Mouse (Mus musculus): ENCODE data around the gene Cbl. TPM values are rescaled to one million over a fixed set of nuclear protein-coding genes. Genes with fewer than 3 reads are reported as not detected.
A peak's percentile ranks its signal among the peaks of the same experiment; 100 is the strongest.

The Cbl gene
- polyA plus RNA-seq, 1 experiment from 2014 or later = 21.7 TPM

DNA sequence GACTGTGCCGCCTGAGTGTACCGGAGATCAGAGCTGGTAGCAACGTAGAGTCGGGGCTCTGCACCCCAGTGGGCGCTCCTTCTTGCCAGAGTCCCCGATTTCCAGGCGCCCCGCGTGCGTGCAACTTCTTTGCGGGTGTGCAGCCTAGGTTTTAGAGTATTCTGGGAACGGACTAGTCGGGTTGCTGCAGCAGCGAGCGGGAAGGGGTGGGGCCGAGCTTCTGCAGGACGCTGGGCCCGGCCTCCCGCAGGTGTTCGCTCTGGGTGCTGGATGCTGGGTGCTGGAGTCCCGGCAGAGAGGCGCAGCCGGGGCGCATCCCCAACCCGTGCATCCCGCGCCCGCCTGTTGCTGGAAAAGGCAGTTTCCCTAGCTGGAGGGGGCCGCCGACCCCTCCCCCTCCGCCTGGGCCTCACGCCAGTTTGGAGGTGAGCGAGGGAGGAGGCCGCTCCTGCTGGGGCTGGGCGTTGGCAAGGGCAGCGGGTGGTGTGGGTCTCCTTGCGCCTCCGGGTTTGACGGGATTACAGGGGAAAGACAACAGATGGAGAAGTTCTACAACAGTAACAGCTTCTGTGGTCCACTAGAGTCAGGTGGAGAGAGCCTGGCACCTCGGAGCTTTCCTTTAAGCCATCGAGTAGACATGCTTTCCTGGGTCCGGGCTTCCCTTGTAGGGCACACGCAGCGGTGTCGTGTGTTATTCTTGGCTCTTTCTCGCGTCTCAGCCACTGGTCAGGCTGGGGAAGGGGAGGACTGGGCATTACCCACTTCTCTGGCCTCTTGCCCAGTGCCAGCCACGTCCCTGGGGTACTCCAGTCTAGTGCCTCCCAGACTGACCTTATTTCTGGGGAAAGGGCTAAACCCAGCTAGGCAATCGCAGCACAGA lies 98.8 kb downstream of the Cbl start:
- 3% methylated on average over 46 of the region's 49 CpGs for WGBS
- peak overlapping the region; percentile 43 for H3K4me3 ChIP-seq (ENCODE audit: low read depth, low read length)
- H3K4me1 ChIP-seq (ENCODE audit: control insufficient read depth, insufficient read depth, low read length) = peaks cover 17% of the 10 kb centered on the region
- H3K4me2 ChIP-seq (ENCODE audit: low read length) = peak overlapping the region; percentile 77
- no peaks in the 10 kb centered on the region for H3K9me3 ChIP-seq (replicated peaks; ENCODE audit: control insufficient read depth, low read length, poor library complexity, severe bottlenecking)
- peak overlapping the region; percentile 60 for H3K9ac ChIP-seq (ENCODE audit: low read depth, low read length)
- no peak overlapping the region for H3K27ac ChIP-seq (ENCODE audit: low read length)
- ATAC-seq = 0 out of 2 replicates have a peak, but pooled peaks have one; percentile 33
- no peaks in the 10 kb centered on the region for H3K36me3 ChIP-seq (ENCODE audit: control insufficient read depth, insufficient read depth, low read length)
- peaks cover 35% of the 10 kb centered on the region for H3K27me3 ChIP-seq (ENCODE audit: control insufficient read depth, insufficient read depth, low read depth, low read length)

DNA sequence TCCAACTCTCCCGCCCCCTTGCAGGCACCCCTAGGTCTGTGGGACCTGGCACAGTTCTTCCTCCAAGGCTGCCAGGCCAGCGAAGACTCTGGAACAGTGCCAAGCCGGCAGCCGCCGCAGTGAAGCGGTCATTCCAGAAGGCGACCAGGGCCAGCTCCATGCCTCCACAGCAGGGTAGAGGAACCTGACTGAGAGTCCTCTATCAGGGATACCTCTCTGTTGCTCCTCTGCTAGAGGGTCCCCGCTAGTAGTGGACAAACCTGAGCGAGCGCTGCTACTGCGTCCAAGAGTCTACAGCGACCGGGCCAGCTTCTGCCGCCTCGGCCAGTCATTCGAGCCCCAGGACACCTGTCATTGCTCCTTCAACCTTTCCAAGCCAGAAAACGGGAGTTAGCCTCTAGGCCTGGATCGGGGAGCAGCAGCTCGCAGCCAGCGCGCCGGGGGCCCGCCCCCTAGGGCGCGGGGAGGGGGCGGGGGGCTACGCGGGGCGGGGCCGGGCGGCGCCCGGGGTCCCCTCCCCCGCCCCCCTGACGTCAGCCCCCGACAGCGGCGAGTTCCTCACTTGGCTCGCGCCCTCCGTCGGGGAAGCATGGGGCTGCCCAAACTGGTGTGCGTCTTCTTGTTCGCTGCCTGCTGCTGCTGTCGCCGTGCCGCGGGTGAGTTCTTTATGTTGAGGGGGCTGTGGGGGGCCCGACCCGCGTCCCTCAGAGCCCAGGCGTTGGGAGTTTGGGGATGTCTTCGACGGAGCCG lies 99.6 kb downstream of the Cbl start, which contains the start of gene Mcam:
Mcam (plus strand) TSS at position 369 of the 750 bp plus-strand sequence.
- peaks cover 41% of the 10 kb centered on the region for H3K27me3 ChIP-seq (ENCODE audit: control insufficient read depth, insufficient read depth, low read depth, low read length)
- ATAC-seq = 0 out of 2 replicates have a peak, but pooled peaks have one; percentile 21

DNA sequence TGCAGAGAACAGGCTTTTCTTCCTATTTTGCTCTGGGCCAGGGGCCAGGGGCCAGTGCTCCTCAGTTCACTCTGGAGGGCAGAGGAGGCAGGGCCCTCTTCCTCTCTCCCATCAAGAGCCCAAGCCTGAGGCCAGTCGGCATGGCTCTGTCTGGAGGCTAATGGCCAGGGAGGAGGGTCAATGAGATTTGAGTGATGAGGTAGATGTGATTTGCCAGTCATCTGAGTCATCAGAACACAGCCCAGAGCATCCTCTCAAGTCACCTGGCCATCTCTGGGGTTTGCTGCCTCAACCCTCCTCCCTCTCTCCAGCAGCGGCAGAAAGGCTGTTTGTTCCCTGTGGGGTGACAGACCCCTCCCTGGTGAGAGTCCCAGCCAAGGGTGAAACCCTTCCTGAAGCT lies 100.6 kb downstream of the Cbl start:
- WGBS = 22% methylated on average over 2 of the region's 2 CpGs
- Histone ChIP-seq H3K4me1 (ENCODE audit: control insufficient read depth, insufficient read depth, low read length) (peaks cover 22% of the 10 kb centered on the region), H3K36me3 (ENCODE audit: control insufficient read depth, insufficient read depth, low read length) (no peaks in the 10 kb centered on the region), H3K27me3 (ENCODE audit: control insufficient read depth, insufficient read depth, low read depth, low read length) (peaks cover 42% of the 10 kb centered on the region), H3K9ac (ENCODE audit: low read depth, low read length) (no peak overlapping the region), H3K4me3 (ENCODE audit: low read depth, low read length) (no peak overlapping the region), H3K9me3 (replicated peaks; ENCODE audit: control insufficient read depth, low read length, poor library complexity, severe bottlenecking) (no peaks in the 10 kb centered on the region), H3K27ac (ENCODE audit: low read length) (no peak overlapping the region), H3K4me2 (ENCODE audit: low read length) (peak overlapping the region; percentile 77; the same call in 1 of the 2 replicates)
- ATAC-seq = no peak

More for the DNA sequence above, 99.6 kb downstream of the Cbl start, which contains the start of gene Mcam:
- WGBS = under 1% methylated on average over 39 of the region's 55 CpGs
- peak within 1 kb of the TSS; percentile 43 for H3K4me3 ChIP-seq (ENCODE audit: low read depth, low read length)
- H3K9me3 ChIP-seq (replicated peaks; ENCODE audit: control insufficient read depth, low read length, poor library complexity, severe bottlenecking) = no peaks in the 10 kb centered on the region
- H3K4me2 ChIP-seq (ENCODE audit: low read length) = peak within 1 kb of the TSS; percentile 77
- peaks cover 22% of the 10 kb centered on the region for H3K4me1 ChIP-seq (ENCODE audit: control insufficient read depth, insufficient read depth, low read length)
- no peaks in the 10 kb centered on the region for H3K36me3 ChIP-seq (ENCODE audit: control insufficient read depth, insufficient read depth, low read length)
- peak within 1 kb of the TSS; percentile 60 for H3K9ac ChIP-seq (ENCODE audit: low read depth, low read length)
- H3K27ac ChIP-seq (ENCODE audit: low read length) = no peak within 1 kb of the TSS

DNA sequence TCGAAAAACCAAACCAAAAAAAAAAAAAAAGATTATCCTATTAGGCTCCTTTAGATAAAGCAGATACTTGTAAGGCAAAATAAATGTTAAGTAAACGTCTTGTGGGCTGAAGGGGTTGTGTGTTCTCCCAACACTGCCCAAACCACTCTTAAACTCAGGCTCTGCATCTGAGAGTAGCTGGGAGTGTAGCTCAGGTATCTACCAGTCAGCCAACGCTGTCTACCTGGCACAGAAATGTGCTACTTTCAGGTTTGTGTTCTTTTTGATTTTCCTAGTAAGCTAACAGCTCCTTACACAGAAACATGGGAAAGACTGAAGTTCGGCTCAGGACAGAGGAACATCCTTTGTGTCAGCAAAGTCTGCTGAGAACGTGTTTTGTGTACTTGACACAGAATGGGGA lies 101.6 kb downstream of the Cbl start:
- H3K4me2 ChIP-seq (ENCODE audit: low read length) = no peak overlapping the region
- H3K36me3 ChIP-seq (ENCODE audit: control insufficient read depth, insufficient read depth, low read length) = no peaks in the 10 kb centered on the region
- no peak overlapping the region for H3K9ac ChIP-seq (ENCODE audit: low read depth, low read length)
- no peak for ATAC-seq
- no peaks in the 10 kb centered on the region for H3K9me3 ChIP-seq (replicated peaks; ENCODE audit: control insufficient read depth, low read length, poor library complexity, severe bottlenecking)
- H3K4me1 ChIP-seq (ENCODE audit: control insufficient read depth, insufficient read depth, low read length) = peaks cover 22% of the 10 kb centered on the region
- peaks cover 42% of the 10 kb centered on the region for H3K27me3 ChIP-seq (ENCODE audit: control insufficient read depth, insufficient read depth, low read depth, low read length)
- WGBS = 73% methylated on average over 5 of the region's 5 CpGs
- no peak overlapping the region for H3K4me3 ChIP-seq (ENCODE audit: low read depth, low read length)
- H3K27ac ChIP-seq (ENCODE audit: low read length) = no peak overlapping the region

DNA sequence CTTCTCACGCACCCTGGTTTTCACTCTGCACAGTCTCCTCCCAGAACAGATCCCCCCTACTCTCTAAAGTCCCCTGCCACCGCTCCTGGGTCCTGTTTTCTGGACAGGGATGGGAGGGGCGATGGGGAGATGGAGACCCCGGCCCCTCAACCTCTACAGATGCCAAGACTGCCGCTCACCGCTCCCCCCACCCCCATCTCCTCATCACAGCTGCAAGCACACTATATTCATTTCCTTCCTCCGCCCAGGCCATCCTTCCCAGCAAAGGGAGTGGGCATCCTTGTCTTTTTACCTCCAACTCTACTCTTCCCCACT lies 102.6 kb downstream of the Cbl start:
- H3K9ac ChIP-seq (ENCODE audit: low read depth, low read length) = no peak overlapping the region
- no peaks in the 10 kb centered on the region for H3K36me3 ChIP-seq (ENCODE audit: control insufficient read depth, insufficient read depth, low read length)
- H3K27me3 ChIP-seq (ENCODE audit: control insufficient read depth, insufficient read depth, low read depth, low read length) = peaks cover 42% of the 10 kb centered on the region
- 42% methylated on average over 7 of the region's 7 CpGs for WGBS
- no peak overlapping the region for H3K27ac ChIP-seq (ENCODE audit: low read length)
- no peak for ATAC-seq
- peaks cover 24% of the 10 kb centered on the region for H3K4me1 ChIP-seq (ENCODE audit: control insufficient read depth, insufficient read depth, low read length)
- H3K4me2 ChIP-seq (ENCODE audit: low read length) = no peak overlapping the region
- H3K9me3 ChIP-seq (replicated peaks; ENCODE audit: control insufficient read depth, low read length, poor library complexity, severe bottlenecking) = no peaks in the 10 kb centered on the region
- H3K4me3 ChIP-seq (ENCODE audit: low read depth, low read length) = no peak overlapping the region

DNA sequence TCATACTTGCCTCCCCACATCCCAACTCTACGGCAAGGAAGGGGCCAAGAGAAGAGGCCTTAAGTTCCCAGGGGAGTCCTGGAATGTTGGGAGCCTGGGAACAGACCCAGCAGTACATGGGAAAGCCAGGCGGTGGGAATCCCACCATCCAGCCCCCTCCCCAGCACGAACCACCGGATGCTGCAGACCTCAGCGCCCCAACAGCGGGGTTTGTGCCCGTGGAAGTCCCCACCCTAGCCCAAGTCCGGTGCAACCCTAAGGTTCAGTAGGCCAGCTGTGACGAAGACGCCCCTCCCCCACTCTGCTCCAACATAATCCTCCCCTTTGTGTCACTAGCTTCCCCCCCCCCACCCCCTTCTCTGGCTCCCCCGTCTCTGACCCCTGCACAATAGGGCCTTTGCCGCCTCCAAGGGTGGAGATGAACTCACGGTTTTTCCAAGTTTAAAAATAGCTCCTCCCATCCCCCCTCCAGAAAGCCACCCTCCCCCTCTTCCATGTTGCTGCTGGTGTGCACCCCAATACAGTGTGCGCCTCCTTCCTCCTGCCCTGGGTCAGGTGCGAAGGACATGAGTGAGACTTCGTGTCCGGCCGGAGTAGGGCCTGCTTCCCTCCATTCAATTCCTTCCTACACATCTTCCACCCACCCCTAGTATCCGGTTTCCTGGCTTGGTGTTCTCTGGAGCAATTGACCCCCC lies 103.1 kb downstream of the Cbl start:
- no peak overlapping the region for H3K4me3 ChIP-seq (ENCODE audit: low read depth, low read length)
- 13% methylated on average over 19 of the region's 19 CpGs for WGBS
- H3K4me1 ChIP-seq (ENCODE audit: control insufficient read depth, insufficient read depth, low read length) = peaks cover 26% of the 10 kb centered on the region
- H3K27ac ChIP-seq (ENCODE audit: low read length) = no peak overlapping the region
- peak overlapping the region; percentile 55 for H3K4me2 ChIP-seq (ENCODE audit: low read length)
- peaks cover 38% of the 10 kb centered on the region for H3K27me3 ChIP-seq (ENCODE audit: control insufficient read depth, insufficient read depth, low read depth, low read length)
- no peak overlapping the region for H3K9ac ChIP-seq (ENCODE audit: low read depth, low read length)
- no peaks in the 10 kb centered on the region for H3K9me3 ChIP-seq (replicated peaks; ENCODE audit: control insufficient read depth, low read length, poor library complexity, severe bottlenecking)
- no peaks in the 10 kb centered on the region for H3K36me3 ChIP-seq (ENCODE audit: control insufficient read depth, insufficient read depth, low read length)
- ATAC-seq = no peak

DNA sequence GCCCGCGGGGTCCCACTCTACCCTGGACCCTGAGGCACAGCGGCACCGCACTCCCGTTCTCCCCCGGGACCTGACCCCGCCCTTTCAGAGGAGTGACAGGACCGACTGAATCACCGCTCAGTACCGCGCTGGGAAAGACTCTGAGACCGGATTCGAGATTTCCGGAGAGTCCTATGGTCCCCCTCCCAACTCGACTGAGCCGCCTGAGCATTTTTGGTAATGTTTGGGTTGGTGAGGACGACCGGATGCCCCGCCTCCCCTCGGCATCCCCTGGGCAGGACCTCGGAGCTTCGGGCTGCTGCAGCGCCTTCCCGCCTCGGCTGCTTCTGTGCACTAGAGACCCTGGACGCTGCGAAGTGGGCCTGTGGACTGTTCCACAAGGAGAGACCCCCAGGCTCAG lies 103.8 kb downstream of the Cbl start:
- Histone ChIP-seq H3K9me3 (replicated peaks; ENCODE audit: control insufficient read depth, low read length, poor library complexity, severe bottlenecking) (no peaks in the 10 kb centered on the region), H3K36me3 (ENCODE audit: control insufficient read depth, insufficient read depth, low read length) (no peaks in the 10 kb centered on the region), H3K4me3 (ENCODE audit: low read depth, low read length) (peak overlapping the region; percentile 29), H3K27me3 (ENCODE audit: control insufficient read depth, insufficient read depth, low read depth, low read length) (peaks cover 36% of the 10 kb centered on the region), H3K27ac (ENCODE audit: low read length) (no peak overlapping the region; the same call in 1 of the 2 replicates), H3K4me2 (ENCODE audit: low read length) (peak overlapping the region; percentile 55), H3K9ac (ENCODE audit: low read depth, low read length) (peak overlapping the region; percentile 53), H3K4me1 (ENCODE audit: control insufficient read depth, insufficient read depth, low read length) (peaks cover 24% of the 10 kb centered on the region)
- ATAC-seq = 0 out of 2 replicates have a peak, but pooled peaks have one; percentile 13
- under 1% methylated on average over 27 of the region's 27 CpGs for WGBS

DNA sequence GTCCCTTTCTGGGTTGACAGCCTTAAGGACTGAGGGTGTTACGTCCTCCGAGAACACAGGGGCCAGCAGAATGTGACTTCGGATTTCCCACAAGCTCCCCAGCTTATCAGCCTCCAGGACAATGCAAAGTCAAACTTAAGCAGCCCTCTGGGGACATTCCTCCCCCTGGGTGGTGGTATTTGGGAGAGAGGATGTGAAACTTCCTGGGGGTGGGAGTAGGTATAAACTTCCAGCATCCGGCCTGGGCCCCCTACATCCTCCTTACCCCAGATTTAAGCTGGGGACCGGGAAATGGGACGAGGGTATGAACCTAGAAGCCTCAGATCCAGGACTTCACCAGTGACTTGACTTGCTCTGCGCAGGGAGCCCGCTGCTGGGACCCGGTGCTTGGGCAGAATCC lies 104.2 kb downstream of the Cbl start:
- Histone ChIP-seq H3K27ac (ENCODE audit: low read length) (no peak overlapping the region; the same call in 1 of the 2 replicates), H3K4me2 (ENCODE audit: low read length) (peak overlapping the region; percentile 55), H3K9ac (ENCODE audit: low read depth, low read length) (peak overlapping the region; percentile 53), H3K4me3 (ENCODE audit: low read depth, low read length) (peak overlapping the region; percentile 29), H3K36me3 (ENCODE audit: control insufficient read depth, insufficient read depth, low read length) (no peaks in the 10 kb centered on the region), H3K9me3 (replicated peaks; ENCODE audit: control insufficient read depth, low read length, poor library complexity, severe bottlenecking) (no peaks in the 10 kb centered on the region), H3K4me1 (ENCODE audit: control insufficient read depth, insufficient read depth, low read length) (peaks cover 20% of the 10 kb centered on the region), H3K27me3 (ENCODE audit: control insufficient read depth, insufficient read depth, low read depth, low read length) (peaks cover 33% of the 10 kb centered on the region)
- 6% methylated on average over 9 of the region's 9 CpGs for WGBS
- ATAC-seq = no peak
